Mouse (Mus musculus) NIH3T3 (cell line): ENCODE data around the gene Plekhg5.
"Not testable (repeated sequence)": the region's sequence is repeated elsewhere in the genome, so short reads cannot be mapped to it uniquely, and the experiment has no call there.

Experiments used
- DNase-seq: peaks from one replicate; pipeline ENCODE4 v3.0.0-alpha.2; 2012; ENCODE audit warnings: low read depth

Gene Plekhg5

DNA sequence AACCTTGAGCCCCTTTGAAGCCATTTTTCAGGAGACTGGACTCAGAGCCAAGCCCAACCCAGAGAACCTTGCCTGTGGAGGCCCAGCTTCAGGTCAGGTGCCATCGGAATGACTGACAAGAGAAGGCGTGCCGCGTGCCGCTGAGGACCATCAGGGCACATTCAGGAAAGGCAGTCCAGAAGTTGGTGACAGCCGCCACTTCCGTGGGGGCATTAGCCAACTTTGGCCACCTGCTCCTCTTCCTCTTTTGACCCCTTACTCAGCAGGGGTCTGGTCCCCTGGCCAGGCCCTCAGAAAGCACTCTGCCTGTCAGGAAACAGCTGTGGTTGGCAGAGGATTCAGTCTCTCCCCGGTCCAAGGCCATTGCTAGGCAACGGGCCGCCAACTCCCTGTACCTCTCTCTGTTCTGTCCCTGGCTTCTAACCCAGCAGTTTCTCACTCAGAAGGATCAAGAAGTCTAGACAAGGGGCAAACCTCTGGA lies at the start of gene Plekhg5:
TSS of gene Plekhg5 (plus strand) at position 378 of the 481 bp plus-strand sequence.
- DNase-seq = peak; percentile 33

GRCm38 (mm10) chr4:152022506-152022905 lies 49.8 kb upstream of the Plekhg5 start:
- no peak for DNase-seq

GRCm38 (mm10) chr4:152024525-152024924 lies 47.8 kb upstream of the Plekhg5 start:
- DNase-seq = no peak

DNA sequence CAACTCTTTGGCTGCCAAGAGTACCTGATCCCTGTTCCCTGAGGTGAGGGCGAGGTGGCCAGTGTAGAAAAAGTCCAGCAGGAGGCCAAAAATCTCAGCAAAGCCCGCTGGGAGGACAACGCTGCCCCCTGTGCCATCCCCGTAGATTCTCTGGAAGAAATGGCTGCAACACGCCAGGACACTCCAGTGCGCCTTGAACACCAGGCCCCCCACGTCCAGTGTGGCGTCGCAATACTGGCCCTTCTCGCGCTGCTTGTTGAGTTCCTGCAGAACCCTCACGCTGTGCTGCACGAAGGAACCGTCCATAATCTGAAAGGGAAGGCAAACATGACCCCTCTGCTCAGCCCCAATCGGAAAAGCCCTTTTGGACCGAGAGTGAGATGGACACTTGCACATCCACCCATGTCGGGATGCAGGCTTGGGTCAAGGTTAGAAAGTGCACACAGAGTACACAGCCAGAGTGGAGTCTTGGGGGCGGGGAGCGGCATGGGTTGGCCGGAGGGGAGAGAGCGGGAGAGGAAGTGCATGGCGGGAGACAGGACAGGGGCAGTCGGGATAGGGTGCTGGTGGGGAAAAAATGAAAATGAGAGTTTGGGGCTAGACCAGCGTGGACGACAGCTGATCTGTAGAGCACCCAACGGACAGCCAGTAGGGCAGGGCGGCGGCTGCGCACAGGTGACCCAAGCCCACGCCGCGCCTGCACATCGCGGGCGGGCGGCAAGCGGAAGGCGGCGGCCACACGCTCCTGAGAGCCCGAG lies 45.4 kb upstream of the Plekhg5 start:
- peak; percentile 28 for DNase-seq

DNA sequence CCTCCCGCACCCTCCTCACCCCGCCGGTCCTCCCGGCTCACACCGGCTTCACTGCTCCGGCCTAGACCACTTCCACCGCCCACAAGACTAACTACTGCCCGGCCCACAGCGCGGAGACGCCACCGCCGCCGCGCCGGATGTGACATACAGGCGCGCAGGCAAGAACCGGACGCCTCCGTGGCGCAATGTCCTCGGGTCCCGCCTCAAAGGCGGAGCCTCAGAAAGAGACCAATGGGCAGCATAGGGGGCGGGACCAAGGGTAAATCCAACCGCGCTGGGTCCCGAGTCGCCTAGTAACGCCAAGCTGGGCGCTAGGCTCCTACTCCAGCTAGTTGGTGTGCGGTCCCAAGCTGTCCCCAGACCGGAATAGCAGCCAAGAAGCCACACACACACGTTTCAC lies 44.8 kb upstream of the Plekhg5 start, which contains the start of gene Zbtb48:
TSS of gene Zbtb48 (minus strand) at position 148 of the 400 bp plus-strand sequence.
- DNase-seq = peak; percentile 96

DNA sequence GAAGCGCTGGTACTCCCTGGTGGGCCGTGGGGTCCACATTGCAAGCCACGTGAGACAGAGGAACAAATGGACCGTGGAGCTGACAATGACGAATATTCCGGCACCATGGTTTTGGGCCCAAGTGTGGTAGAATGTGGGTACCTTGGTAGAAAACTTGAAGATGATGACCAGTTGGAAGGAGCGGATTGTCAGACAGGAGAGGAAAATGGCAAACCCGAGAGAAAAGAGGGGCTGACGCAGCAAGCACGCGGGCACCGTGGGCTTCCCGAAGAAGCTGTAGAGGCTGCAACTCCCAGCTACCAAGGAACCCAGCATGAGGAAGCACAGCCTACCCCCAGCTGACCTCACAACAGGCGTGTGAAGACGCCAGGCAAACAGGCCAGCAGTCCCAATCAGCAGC lies 43.8 kb upstream of the Plekhg5 start:
- no peak for DNase-seq

- DNase-seq = peak; percentile 41
Measured at GRCm38 (mm10) chr4:152029087-152029486, 43.2 kb upstream of the Plekhg5 start.

DNA sequence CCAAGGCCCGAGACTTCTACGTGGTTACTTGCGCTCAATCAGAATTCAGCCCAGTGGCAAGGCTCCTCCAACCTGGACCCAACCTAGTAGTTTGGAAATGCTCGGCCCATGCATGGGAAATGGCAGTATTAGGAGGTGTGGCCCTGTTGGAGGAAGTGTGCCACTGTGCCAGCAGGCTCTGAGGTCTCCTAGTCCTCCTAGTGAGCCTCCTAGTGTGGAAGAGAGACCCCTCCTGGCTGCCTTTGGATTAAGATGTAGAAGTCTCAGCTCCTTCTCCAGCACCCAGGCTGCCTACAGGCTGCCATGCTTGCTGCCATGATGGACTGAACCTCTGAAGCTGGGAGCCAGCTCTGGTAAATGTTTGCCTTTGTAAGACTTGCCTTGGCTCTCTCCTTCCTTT lies 42.3 kb upstream of the Plekhg5 start:
- peak; percentile 44 for DNase-seq

DNA sequence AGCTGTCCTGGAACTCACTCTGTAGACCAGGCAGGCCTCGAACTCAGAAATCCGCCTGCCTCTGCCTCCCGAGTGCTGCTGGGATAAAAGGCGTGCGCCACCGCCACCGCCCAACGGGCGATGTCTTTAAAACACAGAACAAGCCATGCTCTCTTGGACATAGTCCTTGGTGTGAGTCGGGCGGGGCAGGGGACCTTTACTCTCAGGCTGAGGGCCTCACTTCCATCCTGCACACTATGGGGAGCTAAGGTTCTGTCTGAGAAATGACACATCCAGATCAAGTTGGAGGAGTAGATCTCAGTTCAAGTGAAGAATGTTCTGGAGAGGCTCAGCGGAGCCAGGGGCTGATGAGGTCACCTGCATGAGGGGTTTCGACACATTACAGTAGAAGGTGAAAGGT lies 39.4 kb upstream of the Plekhg5 start:
- DNase-seq = no peak

GRCm38 (mm10) chr4:152036464-152036863 lies 35.8 kb upstream of the Plekhg5 start:
- DNase-seq = not testable (repeated sequence)

DNA sequence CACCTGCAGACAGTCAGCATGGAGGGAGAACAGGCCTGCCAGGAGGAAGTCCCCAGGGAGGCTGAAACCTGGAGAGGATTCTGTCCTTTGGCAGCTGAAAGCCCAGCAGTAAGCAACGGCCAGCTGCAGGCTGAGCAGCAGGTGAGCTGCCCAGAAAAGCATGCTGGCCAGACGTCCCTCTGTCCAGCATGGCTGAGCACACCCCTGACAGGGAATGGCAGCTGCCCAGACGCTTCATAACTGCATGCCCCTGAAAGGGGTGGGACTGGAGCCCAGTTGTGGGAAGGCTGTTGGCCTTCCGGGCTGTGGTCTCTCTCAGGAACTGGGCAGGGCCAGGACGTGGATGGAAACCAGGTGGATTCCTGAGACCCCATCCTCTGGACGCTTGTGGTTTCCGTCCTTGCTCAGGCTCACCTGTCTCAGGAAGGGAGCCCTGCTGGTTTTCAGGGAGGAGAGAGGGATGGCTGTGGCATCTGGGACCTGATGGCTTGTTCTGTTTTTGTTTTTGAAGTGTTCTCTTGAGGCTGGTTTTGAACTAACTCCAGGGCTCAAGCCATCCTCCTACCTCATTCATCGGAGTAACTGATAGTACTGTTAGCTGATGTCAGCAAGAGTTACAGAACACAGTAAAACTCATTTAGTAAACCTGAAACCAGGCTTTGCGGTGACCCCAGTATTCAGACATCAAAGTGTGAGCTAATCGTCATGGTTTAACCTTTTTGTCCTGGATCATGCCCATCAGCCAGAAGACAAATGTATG lies 33.9 kb upstream of the Plekhg5 start, which contains the start of gene Tas1r1:
TSS of gene Tas1r1 (minus strand) at position 344 of the 760 bp plus-strand sequence.
- DNase-seq = peak; percentile 47

- peak; percentile 93 for DNase-seq
Measured at GRCm38 (mm10) chr4:152038985-152039830, 33.1 kb upstream of the Plekhg5 start, which contains the start of gene Nol9. Gene Nol9, plus strand, starts transcription at chr4:152039321.

- DNase-seq = peak; percentile 3
Measured at GRCm38 (mm10) chr4:152039831-152040310, 32.4 kb upstream of the Plekhg5 start.

DNA sequence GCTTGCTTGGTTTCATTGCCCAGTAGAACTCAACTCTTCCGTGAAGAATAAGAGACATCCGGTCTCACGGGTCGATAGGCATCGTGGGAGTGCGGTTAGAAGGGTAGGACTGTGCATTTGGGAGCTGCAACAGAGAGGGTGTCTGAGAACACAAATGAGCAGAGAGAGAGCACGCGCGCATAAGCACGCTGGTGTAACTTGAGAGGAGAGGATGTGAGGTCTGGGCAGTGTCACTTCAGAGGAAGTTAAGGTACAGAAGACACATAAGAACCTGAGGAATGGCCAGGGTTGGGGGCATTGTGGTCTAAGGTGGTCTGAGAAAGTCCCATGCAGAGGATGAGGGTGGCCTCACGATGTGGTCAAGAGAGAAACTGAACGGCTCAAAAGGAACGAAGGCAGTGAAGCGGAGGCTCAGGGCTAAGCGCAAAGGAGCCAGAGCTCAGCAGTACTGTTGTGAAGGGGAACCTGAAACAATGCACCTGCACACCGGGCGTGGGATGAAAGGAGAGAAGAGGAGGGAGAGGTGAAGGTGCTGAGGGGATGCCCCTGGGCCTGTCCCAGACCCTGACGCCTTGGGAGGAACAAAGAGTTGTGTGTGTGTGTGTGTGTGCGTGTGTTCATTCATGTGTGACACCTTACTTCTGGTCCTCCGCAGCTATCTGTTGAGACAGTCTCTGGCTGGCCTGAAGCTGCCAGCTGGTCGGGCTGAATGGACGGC lies 30.2 kb upstream of the Plekhg5 start:
- no peak for DNase-seq

GRCm38 (mm10) chr4:152043171-152043570 lies 29.1 kb upstream of the Plekhg5 start:
- DNase-seq = no peak

- no peak for DNase-seq
Measured at GRCm38 (mm10) chr4:152044609-152045008, 27.7 kb upstream of the Plekhg5 start.

DNA sequence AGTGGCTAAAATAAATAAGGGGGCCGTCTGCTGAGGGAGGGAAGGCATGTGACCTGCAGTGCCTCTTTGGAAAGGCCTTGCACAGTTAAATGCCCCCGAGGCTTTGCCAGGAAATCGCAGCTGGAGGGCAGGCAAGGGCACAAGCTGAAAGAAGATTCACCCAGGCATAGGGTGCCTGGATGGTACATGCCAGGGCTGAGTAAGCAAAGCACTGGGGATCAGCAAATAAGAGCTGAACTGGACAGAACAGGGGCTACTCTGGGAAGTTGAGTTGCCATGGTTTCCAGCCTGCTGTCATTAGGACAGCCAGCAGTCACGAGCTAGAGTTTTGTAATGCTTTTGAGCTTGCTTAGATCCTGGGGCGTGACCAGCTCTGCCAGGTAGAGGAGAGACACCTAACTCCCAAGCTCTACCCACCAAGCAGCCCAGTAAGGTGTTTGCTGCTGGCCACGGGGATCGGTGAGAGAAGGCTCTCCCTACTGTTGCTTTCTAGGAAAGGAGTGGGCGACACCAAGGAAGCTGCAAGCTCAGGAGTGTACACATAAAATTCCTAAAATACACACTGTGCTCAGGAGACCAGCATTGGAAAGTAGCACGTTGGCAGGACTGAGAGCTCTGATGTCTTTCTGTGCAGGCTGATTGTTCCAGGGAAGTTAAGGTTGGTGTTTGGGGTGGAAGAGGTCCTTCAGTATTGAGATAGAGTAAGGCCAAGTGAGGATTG lies 9.7 kb upstream of the Plekhg5 start:
- DNase-seq = no peak

DNA sequence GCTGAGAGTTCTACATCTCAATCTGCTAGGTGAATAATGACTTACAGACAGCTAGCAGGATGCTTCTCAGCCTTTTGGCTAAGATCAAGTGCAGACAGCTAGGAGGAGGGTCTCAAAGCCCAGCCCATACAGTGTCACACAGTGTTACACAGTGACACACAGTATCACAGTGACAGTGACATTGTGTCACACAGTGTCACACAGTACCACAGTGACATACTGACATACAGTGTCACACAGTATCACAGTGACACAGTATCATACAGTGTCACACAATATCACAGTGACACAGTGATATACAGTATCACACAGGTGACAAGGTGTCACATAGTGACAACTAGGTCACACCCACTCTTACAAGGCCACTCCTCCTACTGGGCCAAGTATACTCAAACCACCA lies 5.0 kb upstream of the Plekhg5 start:
- DNase-seq = no peak

DNA sequence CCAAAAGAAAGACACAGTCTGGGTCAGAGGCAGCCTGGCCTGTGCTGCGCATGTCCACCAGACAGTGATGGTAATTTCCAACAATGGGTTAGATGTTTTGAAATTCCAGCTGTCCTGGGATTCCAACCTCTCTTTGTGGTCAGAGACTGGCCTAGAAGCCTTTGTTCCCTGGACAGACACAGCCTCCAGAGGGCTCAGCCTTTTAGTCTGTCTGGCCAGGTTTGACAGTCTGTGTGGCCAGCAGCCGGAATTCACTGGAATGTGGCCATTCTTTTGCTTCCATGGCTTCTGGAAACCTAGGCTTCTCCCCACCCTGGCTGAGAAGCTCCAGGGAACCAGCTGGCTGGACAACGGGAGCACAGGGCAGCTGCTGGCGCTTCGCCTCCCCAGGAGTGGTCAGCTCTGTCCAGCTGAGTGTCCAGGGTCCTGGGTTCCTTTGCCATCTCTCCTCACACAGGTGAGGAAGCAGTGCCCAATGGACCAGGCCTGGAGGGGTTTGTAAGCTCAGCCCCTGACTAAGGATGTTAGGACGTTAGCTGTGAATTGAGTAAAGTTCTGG lies 4.1 kb upstream of the Plekhg5 start:
- DNase-seq = peak; percentile 30

DNA sequence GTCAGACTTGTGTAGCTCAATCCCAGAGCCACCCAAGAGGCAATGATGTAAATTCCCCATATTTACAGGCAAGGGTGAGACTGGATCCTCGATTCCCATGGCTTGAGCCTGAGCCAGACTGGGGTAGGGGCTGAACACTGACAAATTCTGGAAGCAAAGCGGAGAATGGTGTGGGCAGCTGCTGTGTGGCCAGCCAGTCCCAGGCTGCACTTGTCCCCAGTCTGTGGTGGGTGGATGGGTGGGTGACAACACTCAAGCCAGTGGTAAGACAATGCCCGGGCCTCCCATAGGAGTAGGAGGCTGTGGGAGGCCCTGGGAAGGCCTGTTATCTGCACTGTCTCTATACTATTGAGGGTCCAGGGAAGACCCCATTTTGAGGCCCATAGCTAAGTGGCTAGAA lies 3.1 kb upstream of the Plekhg5 start:
- no peak for DNase-seq
